Mouse (Mus musculus) CH12.LX (cell line): ENCODE measurements around the gene Etv1. TPM values are rescaled to one million over a fixed set of nuclear protein-coding genes. Genes with fewer than 3 reads are reported as not detected.

Experiments
- DNase-seq: peaks from one replicate; pipeline ENCODE4 v3.0.0-alpha.2; 2013; ENCODE audit errors: extremely low read depth
- H3K27ac ChIP-seq: 2 replicates; pipeline ENCODE4 v1.5.1; 2012; ENCODE audit warnings: low read depth, mild to moderate bottlenecking, control low read depth, moderate library complexity; ENCODE audit not compliant: insufficient read depth
- H3K27me3 ChIP-seq: replicated peaks from 2 replicates; pipeline ENCODE3; 2012; ENCODE audit warnings: inconsistent platforms
- H3K36me3 ChIP-seq, 2 experiments: replicated peaks in 1 of 2; 2 replicates each; pipeline versions ENCODE3 to v1.6.1; 2012; ENCODE audit warnings: inconsistent platforms in 1 of 2, low read length in 1 of 2, mild to moderate bottlenecking in 1 of 2, mixed read lengths in 1 of 2, moderate library complexity in 1 of 2; ENCODE audit not compliant: control insufficient read depth in 1 of 2, insufficient read depth in 1 of 2
- H3K4me1 ChIP-seq, 2 experiments: 2 replicates each; pipeline ENCODE4 v1.6.1; 2012; ENCODE audit warnings: inconsistent platforms in 1 of 2, moderate library complexity in 1 of 2; ENCODE audit not compliant: insufficient read depth in 2 of 2, control insufficient read depth in 1 of 2
- H3K4me2 ChIP-seq: 2 replicates; pipeline ENCODE4 v1.6.1; 2012; ENCODE audit warnings: low read depth, mild to moderate bottlenecking, control low read depth; ENCODE audit not compliant: poor library complexity, insufficient read depth, severe bottlenecking
- H3K4me3 ChIP-seq, 3 experiments: fragments of 150-350 bp in 1 of 3; sonication (generic) in 1 of 3; replicated peaks in 1 of 3; 2 replicates each; pipeline versions ENCODE3 to v1.5.1; 2011 to 2012; ENCODE audit warnings: low read depth in 2 of 3, low read length in 2 of 3, mild to moderate bottlenecking in 2 of 3, moderate library complexity in 2 of 3, control low read depth in 1 of 3, improper control_type of control experiment in 1 of 3, inconsistent platforms in 1 of 3, mixed read lengths in 1 of 3; ENCODE audit not compliant: poor library complexity in 1 of 3
- H3K79me2 ChIP-seq: replicated peaks from 2 replicates; pipeline ENCODE4 v1.6.1; 2012; ENCODE audit warnings: mild to moderate bottlenecking, moderate library complexity; ENCODE audit not compliant: control insufficient read depth, poor library complexity, insufficient read depth, severe bottlenecking; ENCODE audit errors: extremely low read depth
- H3K9ac ChIP-seq: 2 replicates; pipeline ENCODE4 v1.6.1; 2012; ENCODE audit warnings: low read depth, mild to moderate bottlenecking, control low read depth, moderate library complexity; ENCODE audit not compliant: insufficient read depth
- H3K9me3 ChIP-seq: replicated peaks from 2 replicates; pipeline ENCODE3; 2012; ENCODE audit warnings: low read length, inconsistent platforms, mixed read lengths
- CHD2 ChIP-seq: IDR thresholded peaks from 2 replicates; pipeline ENCODE4 v1.6.1; 2011; ENCODE audit warnings: low read length, improper control_type of control experiment
- CTCF ChIP-seq, 2 experiments: IDR thresholded peaks in 1 of 2; conservative IDR thresholded peaks in 1 of 2; 2 replicates each; pipeline ENCODE4 v1.5.1; 2011 to 2012; ENCODE audit warnings: low read depth in 2 of 2, low read length in 2 of 2, improper control_type of control experiment in 1 of 2, inconsistent platforms in 1 of 2, mild to moderate bottlenecking in 1 of 2, moderate library complexity in 1 of 2
- E2F4 ChIP-seq: IDR thresholded peaks from 2 replicates; pipeline ENCODE4 v1.6.1; 2011; ENCODE audit warnings: low read depth, low read length, improper control_type of control experiment; ENCODE audit not compliant: insufficient replicate concordance
- ELF1 ChIP-seq: IDR thresholded peaks from 2 replicates; pipeline ENCODE4 v1.6.1; 2014; ENCODE audit warnings: low read depth, mild to moderate bottlenecking, inconsistent platforms, low read length, improper control_type of control experiment
- ETS1 ChIP-seq: conservative IDR thresholded peaks from 2 replicates; pipeline ENCODE4 v1.6.1; 2012; ENCODE audit warnings: low read depth, mild to moderate bottlenecking, inconsistent platforms, low read length, improper control_type of control experiment, moderate library complexity
- IRF4 ChIP-seq: IDR thresholded peaks from 2 replicates; pipeline ENCODE4 v1.6.1; 2014; ENCODE audit warnings: low read depth, mild to moderate bottlenecking, inconsistent platforms, low read length, improper control_type of control experiment
- MAFK ChIP-seq: IDR thresholded peaks from 2 replicates; pipeline ENCODE4 v1.6.1; 2011; ENCODE audit warnings: low read length, improper control_type of control experiment; ENCODE audit not compliant: insufficient replicate concordance
- MAZ ChIP-seq: IDR thresholded peaks from 2 replicates; pipeline ENCODE4 v1.6.1; 2012; ENCODE audit warnings: low read depth, mild to moderate bottlenecking, inconsistent platforms, low read length, improper control_type of control experiment, moderate library complexity
- MEF2A ChIP-seq: IDR thresholded peaks from 2 replicates; pipeline ENCODE4 v1.6.1; 2014; ENCODE audit warnings: low read depth, mild to moderate bottlenecking, inconsistent platforms, low read length, improper control_type of control experiment, borderline replicate concordance
- PAX5 ChIP-seq: IDR thresholded peaks from 2 replicates; pipeline ENCODE4 v1.6.1; 2012; ENCODE audit warnings: low read length, inconsistent platforms, mixed read lengths
- POLR2AphosphoS2 ChIP-seq: IDR thresholded peaks from 2 replicates; pipeline ENCODE4 v1.6.1; 2011; ENCODE audit warnings: low read depth, low read length, improper control_type of control experiment
- RAD21 ChIP-seq: IDR thresholded peaks from 2 replicates; pipeline ENCODE4 v1.6.1; 2011; ENCODE audit warnings: low read depth, mild to moderate bottlenecking, low read length, improper control_type of control experiment, moderate library complexity
- RCOR1 ChIP-seq: conservative IDR thresholded peaks from 2 replicates; pipeline ENCODE4 v1.6.1; 2012; ENCODE audit warnings: low read depth, mild to moderate bottlenecking, inconsistent platforms, low read length, improper control_type of control experiment
- SMC3 ChIP-seq: IDR thresholded peaks from 2 replicates; pipeline ENCODE4 v1.6.1; 2011; ENCODE audit warnings: low read depth, low read length, improper control_type of control experiment
- UBTF ChIP-seq: IDR thresholded peaks from 2 replicates; pipeline ENCODE4 v1.6.1; 2012; ENCODE audit warnings: low read depth, mild to moderate bottlenecking, inconsistent platforms, low read length, improper control_type of control experiment, moderate library complexity
- ZKSCAN1 ChIP-seq: IDR thresholded peaks from 2 replicates; pipeline ENCODE4 v1.6.1; 2012; ENCODE audit warnings: low read depth, inconsistent platforms, low read length, improper control_type of control experiment, borderline replicate concordance
- ZMIZ1 ChIP-seq: IDR thresholded peaks from 2 replicates; pipeline ENCODE4 v1.6.1; 2012; ENCODE audit warnings: low read depth, mild to moderate bottlenecking, inconsistent platforms, low read length, improper control_type of control experiment
- ZNF384 ChIP-seq: IDR thresholded peaks from 2 replicates; pipeline ENCODE4 v1.6.1; 2012; ENCODE audit warnings: low read depth, low read length, improper control_type of control experiment, inconsistent platforms
- dilution Hi-C: fragments of 300-500 bp; cut with MboI; formaldehyde crosslinking; loops from 2 replicates; pipeline ENCODE4 v1.14.3; 2020; ENCODE audit warnings: low sequenced_read_pairs; ENCODE audit not compliant: extremely low pct_unique_long_range_greater_than_20kb, extremely low pct_ligation_motif_present
- in situ Hi-C: fragments of 300-500 bp; cut with MboI; formaldehyde crosslinking; loops from 3 replicates; pipeline ENCODE4 v1.14.3; 2019; ENCODE audit warnings: low sequenced_read_pairs, low pct_ligation_motif_present, low pct_unique_long_range_greater_than_20kb, mixed read lengths
- polyA plus RNA-seq: library from polyadenylated mRNA; unstranded; fragments of >175 nt; gene quantifications from 2 replicates; pipeline ENCODE4 v1.2.1, GENCODE M21; 2012; ENCODE audit warnings: low read depth; ENCODE audit not compliant: insufficient read length
- total RNA-seq, 2 experiments: library from RNA; depleted of rRNA; stranded (reverse); fragments of 300-350 nt in 1 of 2; fragments of >200 nt in 1 of 2; gene quantifications; 2 replicates each; pipeline ENCODE4 v1.2.3; 2012 to 2014

Gene Etv1
- total and polyA plus RNA-seq, 3 experiments, result 3.4 to 5.4 (median 4.4) TPM

DNA sequence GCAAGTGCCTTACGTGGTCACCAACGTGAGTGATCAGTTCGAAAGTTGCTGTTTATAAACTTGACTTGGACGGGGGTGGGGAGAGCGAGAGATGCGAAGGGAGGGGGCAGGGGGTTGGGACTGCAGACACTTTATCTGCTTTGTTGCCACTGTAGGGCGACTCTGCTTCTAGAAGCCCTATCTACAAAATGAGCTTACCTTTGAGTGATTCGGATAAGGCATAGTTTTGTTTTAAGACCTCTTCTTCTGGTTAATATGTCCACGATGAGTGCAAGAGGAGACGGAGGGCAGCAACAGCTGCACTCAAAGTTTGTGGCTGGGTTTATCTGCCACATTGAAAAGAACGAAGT lies 1.8 kb downstream of the Etv1 start:
- H3K27ac ChIP-seq, result 0 out of 2 replicates have a peak overlapping the region, but pooled peaks have one; percentile 32
- DNase-seq, result peak; percentile 32
- peak overlapping the region; percentile 98 for H3K9ac ChIP-seq
- dilution Hi-C loops, result no loop called here
- H3K79me2 ChIP-seq, result no peaks in the 10 kb centered on the region
- H3K27me3 ChIP-seq, result no peaks in the 10 kb centered on the region
- TF ChIP-seq ZNF384 (peak; percentile 68), RAD21 (peak; percentile 10), CTCF (conservative IDR thresholded peaks at IDR 0.05 in 1 of 2, IDR thresholded peaks at IDR 0.05 in 1 of 2; ENCODE audit: low read depth in 2 of 2, low read length in 2 of 2) (0 out of 4 replicates have a peak, but pooled peaks of 1 of the 2 experiments have one; percentile 10), MAZ (peak; percentile 87), ETS1 (0 out of 2 replicates have a peak, but pooled peaks have one; percentile 17), UBTF (no peak), ELF1 (no peak), IRF4 (peak; percentile 25; the same call in 1 of the 2 replicates), ZKSCAN1 (no peak), E2F4 (no peak), MEF2A (no peak), SMC3 (peak; percentile 4; the same call in 1 of the 2 replicates), POLR2AphosphoS2 (no peak), CHD2 (peak; percentile 23; the same call in 1 of the 2 replicates), PAX5 (no peak)
- H3K9me3 ChIP-seq, result no peaks in the 10 kb centered on the region
- H3K4me1 ChIP-seq, result peaks cover 0 to 6% of the 10 kb centered on the region in 2 experiments; a peak in 1 of 4 replicates
- peak overlapping the region; percentile 69 to 72 (median 71) for H3K4me3 ChIP-seq
- peak overlapping the region; percentile 99 for H3K4me2 ChIP-seq
- H3K36me3 ChIP-seq, result no peaks in the 10 kb centered on the region
- in situ Hi-C loops, result no loop called here

DNA sequence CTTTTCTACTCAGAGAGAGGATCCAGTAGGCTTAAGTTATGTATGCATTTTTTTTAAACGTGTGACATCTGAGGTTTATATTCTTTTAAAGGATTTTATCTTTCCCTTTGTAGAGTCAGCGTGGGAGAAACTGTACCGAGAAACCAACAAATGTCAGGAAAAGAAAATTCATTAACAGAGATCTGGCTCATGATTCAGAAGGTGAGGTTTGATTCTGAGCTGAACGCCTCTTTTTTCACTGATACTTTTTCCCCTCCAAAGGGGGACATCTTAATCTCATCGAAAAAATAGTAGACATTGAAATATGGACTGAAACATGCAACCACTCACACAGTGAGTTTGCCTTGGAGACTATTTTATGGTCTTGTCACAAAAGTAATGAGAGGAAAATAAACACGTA lies 2.5 kb downstream of the Etv1 start:
- TF ChIP-seq RCOR1 (no peak), ZMIZ1 (no peak), ZNF384 (no peak), MAFK (no peak)
- in situ Hi-C loops (no loop called here), dilution Hi-C loops (no loop called here)
- Histone ChIP-seq H3K4me1 (peaks cover 0 to 6% of the 10 kb centered on the region in 2 experiments; a peak in 1 of 4 replicates), H3K27ac (no peak overlapping the region), H3K79me2 (peaks cover 3% of the 10 kb centered on the region; the same call in 1 of the 2 replicates), H3K4me2 (peak overlapping the region; percentile 99), H3K4me3 (peak overlapping the region in 2 of 3 experiments; percentile 59 to 71), H3K9me3 (no peaks in the 10 kb centered on the region), H3K9ac (peak overlapping the region; percentile 98), H3K36me3 (no peaks in the 10 kb centered on the region), H3K27me3 (no peaks in the 10 kb centered on the region)
- no peak for DNase-seq
